Mouse (Mus musculus) embryonic facial prominence, embryonic 12.5 days (tissue): ENCODE measurements around the gene Pigb. TPM values are rescaled to one million over a fixed set of nuclear protein-coding genes. Genes with fewer than 3 reads are reported as not detected.

Experiments used
- ATAC-seq: fragments of 200-750 bp; cut with Nextera tagmentation; 2 replicates; pipeline ENCODE4 v1.8.0; 2017; ENCODE audit not compliant: insufficient number of reproducible peaks, insufficient read depth, low FRiP score, low TSS enrichment
- H3K27ac ChIP-seq: fragments of 300-500 bp; sonication (generic); 2 replicates; pipeline ENCODE4 v1.5.1; 2016; ENCODE audit warnings: mild to moderate bottlenecking
- H3K27me3 ChIP-seq: fragments of 300-500 bp; sonication (generic); 2 replicates; pipeline ENCODE4 v1.6.1; 2016; ENCODE audit warnings: mild to moderate bottlenecking, moderate library complexity
- H3K36me3 ChIP-seq: fragments of 300-500 bp; sonication (generic); 2 replicates; pipeline ENCODE4 v1.6.1; 2016; ENCODE audit warnings: mild to moderate bottlenecking
- H3K4me1 ChIP-seq: fragments of 300-500 bp; sonication (generic); 2 replicates; pipeline ENCODE4 v1.6.1; 2016
- H3K4me2 ChIP-seq: fragments of 300-500 bp; sonication (generic); replicated peaks from 2 replicates; pipeline ENCODE4 v1.6.1; 2016; ENCODE audit warnings: mild to moderate bottlenecking, moderate library complexity
- H3K4me3 ChIP-seq: fragments of 300-500 bp; sonication (generic); 2 replicates; pipeline ENCODE4 v1.5.1; 2016; ENCODE audit warnings: mild to moderate bottlenecking
- H3K9ac ChIP-seq: fragments of 300-500 bp; sonication (generic); 2 replicates; pipeline ENCODE4 v1.6.1; 2016; ENCODE audit warnings: mild to moderate bottlenecking, moderate library complexity
- H3K9me3 ChIP-seq: fragments of 300-500 bp; sonication (generic); 2 replicates; pipeline ENCODE4 v1.6.1; 2016; ENCODE audit warnings: mild to moderate bottlenecking, moderate library complexity
- WGBS: fragments of 180-500 bp; shearing (Covaris S2); methylation state at CpG from one replicate; pipeline ENCODE4 v1.1.7; 2016; 5-methylcytosine and 5-hydroxymethylcytosine counted together
- microRNA-seq: library from miRNA; unstranded; fragments of <30 nt; microRNA quantifications from one replicate; pipeline ENCODE4, GENCODE M21; 2017
- polyA plus RNA-seq: library from polyadenylated mRNA; unstranded; fragments of >200 nt; fragmentation: Nextera tagmentation; extraction: Ambion mirVana; gene quantifications from 2 replicates; pipeline ENCODE4 v1.2.1, GENCODE M21; 2016

Gene Pigb
- polyA plus RNA-seq, 1 experiment from 2014 or later: 14.7 TPM

GRCm38 (mm10) chr9:72958521-72959450, 81.4 kb downstream of the Pigb start, which contains the start of the genes Dyx1c1 and Gm44503:
Dyx1c1 (plus strand) TSS chr9:72958785.
Gm44503 (plus strand) TSS chr9:72958852.
- WGBS: 2% methylated on average over 43 of the region's 43 CpGs
- no peak within 1 kb of the TSS for H3K27ac ChIP-seq

More at GRCm38 (mm10) chr9:72958521-72959450, 81.4 kb downstream of the Pigb start, which contains the start of the genes Dyx1c1 and Gm44503:
- no peaks in the 10 kb centered on the region for H3K27me3 ChIP-seq
- ATAC-seq: peak; percentile 91
- no peaks in the 10 kb centered on the region for H3K36me3 ChIP-seq
- H3K9ac ChIP-seq: peak within 1 kb of the TSS; percentile 41
- no peaks in the 10 kb centered on the region for H3K9me3 ChIP-seq
- no peaks in the 10 kb centered on the region for H3K4me1 ChIP-seq
- H3K4me3 ChIP-seq: peak within 1 kb of the TSS; percentile 51
- peak within 1 kb of the TSS; percentile 59 for H3K4me2 ChIP-seq

Small RNAs within 50 kb of the gene (microRNA-seq; reads per million reads assigned to microRNA genes)
- not detected for gene Gm27353

Other genes starting within 250 kb of the Pigb start
- 1.8 and 2.1 TPM in 2 replicates for gene Prtg, start 233.5 kb downstream of the Pigb start, polyA plus RNA-seq
- gene Pygo1, start 114.7 kb downstream of the Pigb start, polyA plus RNA-seq: 11.7 TPM in 2 replicates
- 1.5 and 1.8 TPM in 2 replicates for gene Dyx1c1, start 81.6 kb downstream of the Pigb start, polyA plus RNA-seq
- gene Gm44503, start 81.5 kb downstream of the Pigb start, polyA plus RNA-seq: not detected in 2 replicates
- 13.6 and 13.8 TPM in 2 replicates for gene Ccpg1os, start 55.0 kb downstream of the Pigb start, polyA plus RNA-seq
- gene Ccpg1, start 54.9 kb downstream of the Pigb start, polyA plus RNA-seq: 22.3 and 24.9 TPM in 2 replicates
- gene Rab27a, start 4.5 kb upstream of the Pigb start, polyA plus RNA-seq: 6.8 and 8.9 TPM in 2 replicates
- gene Khdc3, start 61.5 kb upstream of the Pigb start, polyA plus RNA-seq: 0.20 TPM in 1 of 2 replicates, not detected in the other
- not detected in 2 replicates for gene Gm20509, start 62.1 kb upstream of the Pigb start, polyA plus RNA-seq
- gene Rsl24d1, start 73.0 kb upstream of the Pigb start, polyA plus RNA-seq: 140 and 143 TPM in 2 replicates